Mouse (Mus musculus) CH12.LX (cell line): ENCODE results near the gene Flot1. TPM values are rescaled to one million over a fixed set of nuclear protein-coding genes. Genes with fewer than 3 reads are reported as not detected.

ENCODE experiments used
- DNase-seq: peaks from one replicate; pipeline ENCODE4 v3.0.0-alpha.2; 2013; ENCODE audit errors: extremely low read depth
- H3K27ac ChIP-seq: 2 replicates; pipeline ENCODE4 v1.5.1; 2012; ENCODE audit warnings: low read depth, mild to moderate bottlenecking, control low read depth, moderate library complexity; ENCODE audit not compliant: insufficient read depth
- H3K27me3 ChIP-seq: replicated peaks from 2 replicates; pipeline ENCODE3; 2012; ENCODE audit warnings: inconsistent platforms
- H3K36me3 ChIP-seq, 2 experiments: replicated peaks in 1 of 2; 2 replicates each; pipeline versions ENCODE3 to v1.6.1; 2012; ENCODE audit warnings: inconsistent platforms in 1 of 2, low read length in 1 of 2, mild to moderate bottlenecking in 1 of 2, mixed read lengths in 1 of 2, moderate library complexity in 1 of 2; ENCODE audit not compliant: control insufficient read depth in 1 of 2, insufficient read depth in 1 of 2
- H3K4me1 ChIP-seq, 2 experiments: 2 replicates each; pipeline ENCODE4 v1.6.1; 2012; ENCODE audit warnings: inconsistent platforms in 1 of 2, moderate library complexity in 1 of 2; ENCODE audit not compliant: insufficient read depth in 2 of 2, control insufficient read depth in 1 of 2
- H3K4me2 ChIP-seq: 2 replicates; pipeline ENCODE4 v1.6.1; 2012; ENCODE audit warnings: low read depth, mild to moderate bottlenecking, control low read depth; ENCODE audit not compliant: poor library complexity, insufficient read depth, severe bottlenecking
- H3K4me3 ChIP-seq, 3 experiments: fragments of 150-350 bp in 1 of 3; sonication (generic) in 1 of 3; replicated peaks in 1 of 3; 2 replicates each; pipeline versions ENCODE3 to v1.5.1; 2011 to 2012; ENCODE audit warnings: low read depth in 2 of 3, low read length in 2 of 3, mild to moderate bottlenecking in 2 of 3, moderate library complexity in 2 of 3, control low read depth in 1 of 3, improper control_type of control experiment in 1 of 3, inconsistent platforms in 1 of 3, mixed read lengths in 1 of 3; ENCODE audit not compliant: poor library complexity in 1 of 3
- H3K79me2 ChIP-seq: replicated peaks from 2 replicates; pipeline ENCODE4 v1.6.1; 2012; ENCODE audit warnings: mild to moderate bottlenecking, moderate library complexity; ENCODE audit not compliant: control insufficient read depth, poor library complexity, insufficient read depth, severe bottlenecking; ENCODE audit errors: extremely low read depth
- H3K9ac ChIP-seq: 2 replicates; pipeline ENCODE4 v1.6.1; 2012; ENCODE audit warnings: low read depth, mild to moderate bottlenecking, control low read depth, moderate library complexity; ENCODE audit not compliant: insufficient read depth
- H3K9me3 ChIP-seq: replicated peaks from 2 replicates; pipeline ENCODE3; 2012; ENCODE audit warnings: low read length, inconsistent platforms, mixed read lengths
- CTCF ChIP-seq, 2 experiments: IDR thresholded peaks in 1 of 2; conservative IDR thresholded peaks in 1 of 2; 2 replicates each; pipeline ENCODE4 v1.5.1; 2011 to 2012; ENCODE audit warnings: low read depth in 2 of 2, low read length in 2 of 2, improper control_type of control experiment in 1 of 2, inconsistent platforms in 1 of 2, mild to moderate bottlenecking in 1 of 2, moderate library complexity in 1 of 2
- E2F4 ChIP-seq: IDR thresholded peaks from 2 replicates; pipeline ENCODE4 v1.6.1; 2011; ENCODE audit warnings: low read depth, low read length, improper control_type of control experiment; ENCODE audit not compliant: insufficient replicate concordance
- ELF1 ChIP-seq: IDR thresholded peaks from 2 replicates; pipeline ENCODE4 v1.6.1; 2014; ENCODE audit warnings: low read depth, mild to moderate bottlenecking, inconsistent platforms, low read length, improper control_type of control experiment
- EP300 ChIP-seq: IDR thresholded peaks from 2 replicates; pipeline ENCODE4 v1.6.1; 2011; ENCODE audit warnings: low read length, improper control_type of control experiment
- ETS1 ChIP-seq: conservative IDR thresholded peaks from 2 replicates; pipeline ENCODE4 v1.6.1; 2012; ENCODE audit warnings: low read depth, mild to moderate bottlenecking, inconsistent platforms, low read length, improper control_type of control experiment, moderate library complexity
- HCFC1 ChIP-seq: IDR thresholded peaks from 2 replicates; pipeline ENCODE4 v1.6.1; 2012; ENCODE audit warnings: low read depth, mild to moderate bottlenecking, inconsistent platforms, low read length, improper control_type of control experiment
- IRF4 ChIP-seq: IDR thresholded peaks from 2 replicates; pipeline ENCODE4 v1.6.1; 2014; ENCODE audit warnings: low read depth, mild to moderate bottlenecking, inconsistent platforms, low read length, improper control_type of control experiment
- JUN ChIP-seq: IDR thresholded peaks from 2 replicates; pipeline ENCODE4 v1.6.1; 2011; ENCODE audit warnings: low read depth, mild to moderate bottlenecking, low read length, improper control_type of control experiment, moderate library complexity; ENCODE audit not compliant: insufficient read depth
- KAT2A ChIP-seq: IDR thresholded peaks from 2 replicates; pipeline ENCODE4 v1.6.1; 2012; ENCODE audit warnings: low read length, improper control_type of control experiment, inconsistent platforms; ENCODE audit not compliant: insufficient replicate concordance
- MAFK ChIP-seq: IDR thresholded peaks from 2 replicates; pipeline ENCODE4 v1.6.1; 2011; ENCODE audit warnings: low read length, improper control_type of control experiment; ENCODE audit not compliant: insufficient replicate concordance
- MAX ChIP-seq: IDR thresholded peaks from 2 replicates; pipeline ENCODE4 v1.6.1; 2011; ENCODE audit warnings: low read length, improper control_type of control experiment
- MEF2A ChIP-seq: IDR thresholded peaks from 2 replicates; pipeline ENCODE4 v1.6.1; 2014; ENCODE audit warnings: low read depth, mild to moderate bottlenecking, inconsistent platforms, low read length, improper control_type of control experiment, borderline replicate concordance
- MXI1 ChIP-seq: IDR thresholded peaks from 2 replicates; pipeline ENCODE4 v1.6.1; 2011; ENCODE audit warnings: mild to moderate bottlenecking, low read depth, low read length, improper control_type of control experiment
- MYC ChIP-seq: IDR thresholded peaks from 2 replicates; pipeline ENCODE4 v1.6.1; 2011; ENCODE audit warnings: low read depth, mild to moderate bottlenecking, improper control_type of control experiment, low read length
- NELFE ChIP-seq: IDR thresholded peaks from 2 replicates; pipeline ENCODE4 v1.6.1; 2011; ENCODE audit warnings: low read depth, low read length, improper control_type of control experiment
- PAX5 ChIP-seq: IDR thresholded peaks from 2 replicates; pipeline ENCODE4 v1.6.1; 2012; ENCODE audit warnings: low read length, inconsistent platforms, mixed read lengths
- POLR2AphosphoS2 ChIP-seq: IDR thresholded peaks from 2 replicates; pipeline ENCODE4 v1.6.1; 2011; ENCODE audit warnings: low read depth, low read length, improper control_type of control experiment
- RCOR1 ChIP-seq: conservative IDR thresholded peaks from 2 replicates; pipeline ENCODE4 v1.6.1; 2012; ENCODE audit warnings: low read depth, mild to moderate bottlenecking, inconsistent platforms, low read length, improper control_type of control experiment
- SIN3A ChIP-seq: IDR thresholded peaks from 2 replicates; pipeline ENCODE4 v1.6.1; 2012; ENCODE audit warnings: low read length, improper control_type of control experiment, inconsistent platforms
- SMC3 ChIP-seq: IDR thresholded peaks from 2 replicates; pipeline ENCODE4 v1.6.1; 2011; ENCODE audit warnings: low read depth, low read length, improper control_type of control experiment
- TBP ChIP-seq: conservative IDR thresholded peaks from 2 replicates; pipeline ENCODE4 v1.6.1; 2011; ENCODE audit warnings: low read depth, low read length, improper control_type of control experiment
- TCF12 ChIP-seq: IDR thresholded peaks from 2 replicates; pipeline ENCODE4 v1.6.1; 2014; ENCODE audit warnings: low read depth, mild to moderate bottlenecking, inconsistent platforms, low read length, improper control_type of control experiment
- ZC3H11A ChIP-seq: IDR thresholded peaks from 2 replicates; pipeline ENCODE4 v1.6.1; 2012; ENCODE audit warnings: low read depth, mild to moderate bottlenecking, inconsistent platforms, low read length, improper control_type of control experiment
- ZMIZ1 ChIP-seq: IDR thresholded peaks from 2 replicates; pipeline ENCODE4 v1.6.1; 2012; ENCODE audit warnings: low read depth, mild to moderate bottlenecking, inconsistent platforms, low read length, improper control_type of control experiment
- ZNF384 ChIP-seq: IDR thresholded peaks from 2 replicates; pipeline ENCODE4 v1.6.1; 2012; ENCODE audit warnings: low read depth, low read length, improper control_type of control experiment, inconsistent platforms
- dilution Hi-C: fragments of 300-500 bp; cut with MboI; formaldehyde crosslinking; loops from 2 replicates; pipeline ENCODE4 v1.14.3; 2020; ENCODE audit warnings: low sequenced_read_pairs; ENCODE audit not compliant: extremely low pct_unique_long_range_greater_than_20kb, extremely low pct_ligation_motif_present
- in situ Hi-C: fragments of 300-500 bp; cut with MboI; formaldehyde crosslinking; loops from 3 replicates; pipeline ENCODE4 v1.14.3; 2019; ENCODE audit warnings: low sequenced_read_pairs, low pct_ligation_motif_present, low pct_unique_long_range_greater_than_20kb, mixed read lengths
- polyA plus RNA-seq: library from polyadenylated mRNA; unstranded; fragments of >175 nt; gene quantifications from 2 replicates; pipeline ENCODE4 v1.2.1, GENCODE M21; 2012; ENCODE audit warnings: low read depth; ENCODE audit not compliant: insufficient read length
- total RNA-seq, 2 experiments: library from RNA; depleted of rRNA; stranded (reverse); fragments of 300-350 nt in 1 of 2; fragments of >200 nt in 1 of 2; gene quantifications; 2 replicates each; pipeline ENCODE4 v1.2.3; 2012 to 2014

Gene Flot1
- total and polyA plus RNA-seq, 3 experiments = 16.3 to 21.6 (median 17.6) TPM

DNA sequence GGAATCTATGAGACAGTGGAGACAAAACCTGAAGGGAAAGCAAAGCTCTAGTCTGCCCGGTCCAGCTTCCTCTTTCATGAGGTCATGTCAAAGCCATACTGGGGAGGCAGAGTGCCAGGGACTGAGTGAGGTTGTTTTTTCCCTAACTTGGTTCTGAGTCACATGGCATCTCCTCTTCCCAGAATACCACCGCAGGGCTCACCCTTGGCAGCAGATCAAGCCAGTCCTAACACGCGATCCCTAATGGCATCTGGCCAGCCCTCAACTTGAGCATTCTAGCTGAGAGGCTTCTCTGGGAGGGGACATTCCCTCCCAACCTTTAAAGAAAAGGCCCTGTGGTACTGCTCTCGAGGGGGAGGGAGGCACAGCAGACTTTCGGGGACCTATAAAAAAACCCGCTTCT lies 9.8 kb upstream of the Flot1 start:
- TF ChIP-seq ETS1 (peak; percentile 55), JUN (peak; percentile 67; the same call in 1 of the 2 replicates), KAT2A (no peak), ZMIZ1 (no peak), ELF1 (no peak), E2F4 (no peak), ZNF384 (peak; percentile 43; the same call in 1 of the 2 replicates), TBP (no peak), ZC3H11A (no peak), MXI1 (peak; percentile 34; the same call in 1 of the 2 replicates), HCFC1 (peak; percentile 33), EP300 (peak; percentile 44; the same call in 1 of the 2 replicates), MAFK (no peak), TCF12 (peak; percentile 27; the same call in 1 of the 2 replicates), SIN3A (0 out of 2 replicates have a peak, but pooled peaks have one; percentile 57), RCOR1 (peak; percentile 75), IRF4 (peak; percentile 62), MEF2A (0 out of 2 replicates have a peak, but pooled peaks have one; percentile 21), POLR2AphosphoS2 (no peak), NELFE (0 out of 2 replicates have a peak, but pooled peaks have one; percentile 35), MAX (peak; percentile 82), PAX5 (no peak), MYC (peak; percentile 55; the same call in 1 of the 2 replicates), SMC3 (no peak), CTCF (conservative IDR thresholded peaks at IDR 0.05 in 1 of 2, IDR thresholded peaks at IDR 0.05 in 1 of 2; ENCODE audit: low read depth in 2 of 2, low read length in 2 of 2) (no peak)
- TF ChIP-seq, all 38 proteins: peak for 14
- in situ Hi-C loops (no loop called here), dilution Hi-C loops (no loop called here)
- H3K4me2 ChIP-seq = peak overlapping the region; percentile 6; the same call in 1 of the 2 replicates
- H3K27me3 ChIP-seq = no peaks in the 10 kb centered on the region
- peak overlapping the region; percentile 24; the same call in 1 of the 2 replicates for H3K9ac ChIP-seq
- no peaks in the 10 kb centered on the region for H3K79me2 ChIP-seq
- peaks cover 25 to 38% of the 10 kb centered on the region in 2 experiments for H3K4me1 ChIP-seq
- H3K4me3 ChIP-seq = no peak overlapping the region
- H3K27ac ChIP-seq = peak overlapping the region; percentile 46; the same call in 1 of the 2 replicates
- peak; percentile 64 for DNase-seq
- no peaks in the 10 kb centered on the region for H3K36me3 ChIP-seq
- H3K9me3 ChIP-seq = no peaks in the 10 kb centered on the region
